Mouse (Mus musculus) right cerebral cortex, postnatal 36 days (tissue): ENCODE data around the gene Ddx39.

Experiments
- DNase-seq, 2 experiments: peaks; one replicate each; pipeline ENCODE4 v3.0.0; 2022; ENCODE audit warnings: low spot score in 2 of 2, mixed read lengths in 1 of 2

Gene Ddx39

DNA sequence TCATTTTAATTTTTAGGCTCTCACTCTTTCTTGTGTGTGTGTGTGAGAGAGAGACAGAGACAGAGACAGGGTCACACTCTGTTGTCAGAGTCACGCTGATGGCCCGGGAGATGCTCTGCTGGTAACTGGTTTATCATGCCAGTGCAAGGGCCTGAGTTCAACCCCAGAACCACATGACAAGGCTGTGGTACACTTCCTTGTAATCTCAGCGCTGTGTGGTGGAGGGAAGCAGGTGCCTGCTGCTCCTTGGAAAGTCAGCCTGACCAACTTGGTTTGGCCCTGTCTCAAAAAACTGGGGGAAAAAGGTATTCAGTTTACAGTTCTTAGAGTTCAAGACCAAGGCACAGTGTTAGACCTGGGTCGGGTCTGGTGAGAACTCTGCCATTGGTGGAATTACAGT is 52.5 kb downstream of the Ddx39 start:
- no peak for DNase-seq

DNA sequence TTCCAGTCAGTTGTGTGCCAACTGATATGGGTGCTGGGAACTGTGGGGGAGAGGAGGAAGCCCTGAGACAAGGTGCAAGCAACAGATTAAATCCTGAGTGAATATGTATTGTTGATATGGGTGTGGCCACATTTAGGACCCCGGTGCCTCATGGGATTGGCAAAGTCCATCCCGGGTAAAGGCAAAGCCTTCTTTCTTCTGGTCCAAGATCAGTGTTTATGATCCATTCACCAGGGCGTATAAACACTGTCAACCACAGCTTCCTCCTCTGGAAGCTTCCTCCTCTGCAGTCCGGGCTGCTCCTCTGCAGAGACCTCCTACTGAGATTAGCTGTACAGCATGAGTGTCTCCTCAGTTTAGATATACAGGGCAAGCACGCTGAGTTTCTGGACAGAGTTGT is 53.5 kb downstream of the Ddx39 start:
- no peak for DNase-seq

DNA sequence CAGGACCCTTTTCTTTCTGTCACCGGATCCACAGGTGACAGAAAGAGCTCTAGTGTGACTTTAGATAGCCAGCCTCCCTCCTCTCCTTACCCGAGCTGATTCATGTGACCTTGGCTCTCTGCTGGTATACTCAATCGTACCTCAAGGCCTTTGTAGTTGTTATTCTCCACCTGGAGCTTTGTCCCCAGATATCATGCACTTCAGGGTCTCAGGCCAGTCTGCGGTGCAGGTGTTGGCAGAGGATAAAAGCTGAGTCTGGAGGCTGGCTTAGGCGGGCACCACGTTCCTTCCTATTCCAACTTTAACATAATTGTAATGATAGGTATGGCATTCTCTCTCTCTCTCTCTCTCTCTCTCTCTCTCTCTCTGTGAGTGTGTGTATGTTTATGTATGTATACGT is 54.7 kb downstream of the Ddx39 start:
- no peak for DNase-seq

DNA sequence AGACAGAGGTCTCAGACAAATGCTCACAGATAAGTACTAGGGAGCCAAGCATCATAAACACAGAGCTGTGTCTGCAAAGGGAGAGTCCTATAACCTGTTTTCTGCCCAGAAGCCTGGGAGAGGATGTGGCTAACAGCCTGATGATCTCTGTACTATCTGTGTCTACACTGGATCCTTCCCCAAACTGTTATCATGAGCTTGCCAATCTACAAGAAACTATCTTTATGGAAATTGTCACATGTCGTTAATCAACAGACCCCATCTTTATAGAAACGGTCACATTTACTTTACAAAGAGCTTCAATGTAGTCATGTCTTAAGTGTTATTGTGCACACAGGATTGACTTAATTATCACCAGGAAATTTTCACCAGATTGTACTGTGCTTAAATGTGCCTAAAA is 55.7 kb downstream of the Ddx39 start:
- no peak for DNase-seq

DNA sequence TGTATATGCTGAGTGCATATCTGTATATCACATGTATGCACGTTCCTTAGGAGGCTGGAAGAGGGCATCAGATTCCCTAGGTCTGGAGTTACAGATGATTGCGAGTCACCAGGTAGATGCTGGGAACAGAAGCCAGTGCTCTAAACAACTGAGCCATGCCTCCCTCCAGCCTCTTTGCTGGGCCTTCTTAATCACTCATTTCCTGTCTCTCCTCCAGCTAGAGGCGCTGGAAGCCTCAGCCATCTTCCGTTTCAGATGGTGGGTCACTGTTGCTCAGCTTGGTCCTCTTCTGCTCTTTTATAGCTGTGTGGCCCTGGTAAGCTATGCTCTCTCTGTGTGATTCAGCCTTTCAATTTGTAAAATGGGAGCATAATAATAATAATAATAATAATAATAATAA is 56.8 kb downstream of the Ddx39 start:
- no peak for DNase-seq

DNA sequence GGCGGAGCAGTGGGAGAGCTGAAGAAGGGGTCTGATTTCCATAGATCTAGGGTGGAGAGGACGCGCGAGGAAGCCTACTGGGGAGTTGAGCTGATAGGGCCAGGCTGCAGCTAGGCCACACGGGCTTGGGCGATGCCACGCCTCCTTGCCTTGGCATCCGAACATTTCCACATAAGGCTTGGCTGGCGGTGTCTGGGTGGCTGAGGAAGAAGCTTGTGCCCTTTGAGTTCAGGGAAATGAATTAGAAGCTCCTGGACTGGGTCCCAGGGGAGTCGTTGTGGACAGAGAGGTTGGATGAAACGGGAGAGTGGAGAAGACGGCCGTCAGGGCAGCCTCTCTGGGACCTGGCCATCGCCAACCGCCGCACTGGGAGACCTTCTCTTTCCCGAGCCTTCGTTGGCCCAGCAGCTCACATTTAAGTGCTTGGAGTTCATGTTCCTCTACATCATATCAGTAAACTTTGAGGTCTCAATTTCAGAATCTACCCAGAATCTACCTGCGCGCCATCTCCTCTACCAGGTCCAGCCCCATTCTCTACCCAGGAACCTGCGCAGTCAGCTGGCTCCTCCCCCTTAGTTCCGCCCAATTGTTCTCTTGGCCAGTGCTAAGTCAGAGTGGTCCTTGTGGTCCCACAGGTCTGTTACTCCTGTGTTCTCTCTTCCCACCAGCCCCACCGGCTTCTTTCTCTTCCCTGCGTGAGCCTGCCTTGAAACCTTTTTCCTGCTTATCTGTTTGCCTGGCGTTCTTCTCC is 57.9 kb downstream of the Ddx39 start:
- no peak for DNase-seq

DNA sequence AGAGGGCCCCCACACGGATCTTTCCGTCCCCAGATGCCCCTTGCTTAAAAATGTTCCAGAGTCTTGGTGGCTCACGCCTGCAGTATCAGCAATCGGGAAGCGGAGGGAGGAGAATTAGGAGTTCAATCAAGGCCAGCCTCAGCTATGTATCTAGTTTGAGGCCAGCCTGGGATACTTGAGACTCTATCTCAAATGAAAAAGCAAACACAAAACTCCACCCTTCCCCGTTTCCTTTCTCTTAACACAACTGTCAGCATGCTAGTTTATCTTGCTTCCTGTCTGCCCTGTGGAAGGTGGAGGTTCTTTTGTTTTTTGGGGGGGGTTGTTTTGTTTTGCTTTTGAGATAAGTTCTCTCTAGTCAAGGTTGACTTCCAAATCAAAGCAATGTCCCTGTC is 58.5 kb downstream of the Ddx39 start:
- DNase-seq = no peak

DNA sequence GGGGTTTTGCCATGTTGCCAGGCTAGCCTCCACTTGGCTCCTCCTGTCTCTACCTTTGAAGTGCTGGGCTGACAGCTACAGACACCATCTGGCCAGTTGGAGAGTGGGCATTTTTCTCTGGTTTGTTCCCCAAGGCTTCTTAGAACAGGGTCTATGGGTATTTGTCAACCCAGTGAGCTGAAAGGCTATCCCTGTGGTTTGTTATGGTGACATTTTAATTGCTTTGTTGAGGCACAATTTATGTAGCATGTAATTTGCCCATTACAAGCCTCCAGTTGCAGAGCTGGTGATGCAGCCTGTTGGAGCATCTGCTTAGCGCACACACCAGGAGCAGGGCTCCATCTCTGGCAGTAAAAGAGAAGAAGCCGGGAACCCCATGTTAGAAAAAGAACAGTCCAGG is 59.2 kb downstream of the Ddx39 start:
- DNase-seq = no peak
